7 mouse cellular contexts compared by ENCODE assay signal in the genomic region with DNA sequence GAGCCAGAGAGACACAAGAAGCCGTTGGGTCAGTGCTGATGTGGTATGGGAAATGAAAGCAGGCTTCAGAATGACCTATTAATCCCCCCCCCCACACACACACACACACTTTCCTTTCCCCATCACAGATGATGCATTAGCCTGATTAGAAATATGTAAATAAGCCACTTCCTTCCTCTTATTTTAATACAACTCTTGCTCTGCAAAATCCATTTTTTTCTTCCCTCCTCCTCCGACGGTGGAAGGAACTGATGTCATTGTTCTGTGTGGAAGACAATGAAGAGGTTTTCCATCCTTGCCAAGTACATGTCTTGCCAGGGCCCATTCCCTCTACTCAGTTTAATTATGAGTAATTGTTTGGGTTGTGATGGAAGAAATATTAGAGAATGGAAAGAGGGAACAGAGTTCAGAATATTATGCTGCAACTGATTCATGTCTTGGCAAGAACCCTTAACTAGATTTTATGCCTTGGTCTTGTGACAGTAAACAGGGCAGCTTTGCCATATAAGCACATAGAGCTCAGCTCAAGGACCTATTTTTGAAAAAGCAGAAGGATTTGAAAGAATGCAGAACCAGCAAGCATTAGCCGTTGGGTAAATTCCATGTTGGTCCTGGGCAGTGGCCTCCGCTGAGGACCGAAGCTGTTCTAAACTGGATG. TPM values are rescaled to one million over a fixed set of nuclear protein-coding genes. Genes with fewer than 3 reads are reported as not detected.
A peak's percentile ranks its signal among the peaks of the same experiment; 100 is the strongest.
DNase-seq lines count a peak whose midpoint lies in the region; ATAC-seq lines count a peak whose summit lies in the region.

No protein-coding gene starts in this region.

- 52% methylated on average over 6 of the region's 6 CpGs for WGBS in heart, embryonic 15.5 days
- 47% methylated on average over 6 of the region's 6 CpGs for WGBS in lung, embryonic 16.5 days

- no peaks in the 10 kb centered on the region for H3K27me3 ChIP-seq in heart, embryonic 15.5 days
- no peaks in the 10 kb centered on the region for H3K27me3 ChIP-seq in lung, embryonic 16.5 days (ENCODE audit: control insufficient read depth, insufficient read depth, low read depth, low read length)

- H3K27ac ChIP-seq in heart, embryonic 15.5 days: peak overlapping the region; percentile 53
- peak overlapping the region; percentile 93 for H3K27ac ChIP-seq in lung, embryonic 16.5 days (ENCODE audit: low read length)

- H3K9me3 ChIP-seq in heart, embryonic 15.5 days (replicated peaks): no peaks in the 10 kb centered on the region
- no peaks in the 10 kb centered on the region for H3K9me3 ChIP-seq in lung, embryonic 16.5 days (ENCODE audit: control insufficient read depth, low read length)

- H3K9ac ChIP-seq in heart, embryonic 15.5 days: no peak overlapping the region
- no peak overlapping the region for H3K9ac ChIP-seq in lung, embryonic 16.5 days (ENCODE audit: low read length)

- peak; percentile 70 for ATAC-seq in heart, embryonic 15.5 days (replicated peaks; ENCODE audit: insufficient number of reproducible peaks, insufficient read depth, low FRiP score, low read depth)
- ATAC-seq in lung, embryonic 16.5 days (ENCODE audit: low read depth): peak; percentile 92

- no peaks in the 10 kb centered on the region for H3K36me3 ChIP-seq in heart, embryonic 15.5 days
- no peaks in the 10 kb centered on the region for H3K36me3 ChIP-seq in lung, embryonic 16.5 days (ENCODE audit: control insufficient read depth, insufficient read depth, low read length)

- no peak overlapping the region for H3K4me2 ChIP-seq in heart, embryonic 15.5 days
- peak overlapping the region; percentile 25; the same call in 1 of the 2 replicates for H3K4me2 ChIP-seq in lung, embryonic 16.5 days (ENCODE audit: low read depth, low read length)

- H3K4me1 ChIP-seq in heart, embryonic 15.5 days (replicated peaks): 0 out of 2 replicates have a peak, but pooled peaks cover 3% of the 10 kb centered on the region
- H3K4me1 ChIP-seq in lung, embryonic 16.5 days (replicated peaks; ENCODE audit: control insufficient read depth, insufficient read depth, low read length): peaks cover 10% of the 10 kb centered on the region

- no peak overlapping the region for H3K4me3 ChIP-seq in heart, embryonic 15.5 days
- H3K4me3 ChIP-seq in lung, embryonic 16.5 days (ENCODE audit: low read length): no peak overlapping the region

- DNase-seq in A20 (ENCODE audit: low read depth, low spot score) (peak; percentile 14), NIH3T3 (ENCODE audit: low read depth) (peak; percentile 27)
- DNase-seq in cerebellum, adult 9-10 months: no peak
- DNase-seq in urinary bladder, postnatal 25 days (ENCODE audit: low spot score): no peak
- DNase-seq in left cerebral cortex, adult 11 months (ENCODE audit: low spot score): no peak

RNA-seq across cellular contexts. Expression of a gene that starts 50.1 kb away (rescaled TPM):
- 41.4 and 44.3 TPM in 2 replicates for polyA plus RNA-seq in heart, embryonic 15.5 days (2015; fragmentation: Nextera tagmentation; extraction: Ambion mirVana)
- 50.8 and 54.6 TPM in 2 replicates for polyA plus RNA-seq in lung, embryonic 16.5 days (2015; fragmentation: Nextera tagmentation; extraction: Ambion mirVana)

RNA-seq across cellular contexts. Expression of a gene that starts 50.3 kb away (rescaled TPM):
- 50.2 and 63.2 TPM in 2 replicates for polyA plus RNA-seq in heart, embryonic 15.5 days (2015; fragmentation: Nextera tagmentation; extraction: Ambion mirVana)
- polyA plus RNA-seq in lung, embryonic 16.5 days (2015; fragmentation: Nextera tagmentation; extraction: Ambion mirVana): 73.8 and 79.4 TPM in 2 replicates

Comparison
In these comparisons a context has a peak if more than half of its experiments do, and no peak if none do; other contexts are left out.
1. DNase-seq: peak in A20 (single experiment) and NIH3T3 (single experiment); none in cerebellum, adult 9-10 months (single experiment), urinary bladder, postnatal 25 days (single experiment) and left cerebral cortex, adult 11 months (single experiment).